Mouse (Mus musculus) kidney, embryonic 15.5 days (tissue): ENCODE data around the gene Pold3. TPM values are rescaled to one million over a fixed set of nuclear protein-coding genes. Genes with fewer than 3 reads are reported as not detected.

Experiments
- ATAC-seq: fragments of 200-750 bp; cut with Nextera tagmentation; replicated peaks from 2 replicates; pipeline ENCODE4 v1.8.0; 2017; ENCODE audit warnings: moderate TSS enrichment; ENCODE audit not compliant: low FRiP score
- H3K27ac ChIP-seq: fragments of 300-500 bp; sonication (generic); 2 replicates; pipeline ENCODE4 v1.5.1; 2015; ENCODE audit warnings: mild to moderate bottlenecking, inconsistent platforms
- H3K27me3 ChIP-seq: fragments of 300-500 bp; sonication (generic); 2 replicates; pipeline ENCODE4 v1.6.1; 2015; ENCODE audit warnings: inconsistent platforms
- H3K36me3 ChIP-seq: fragments of 300-500 bp; sonication (generic); 2 replicates; pipeline ENCODE4 v1.6.1; 2015; ENCODE audit warnings: inconsistent platforms
- H3K4me1 ChIP-seq: fragments of 300-500 bp; sonication (generic); 2 replicates; pipeline ENCODE4 v1.6.1; 2015; ENCODE audit warnings: inconsistent platforms
- H3K4me2 ChIP-seq: fragments of 300-500 bp; sonication (generic); 2 replicates; pipeline ENCODE4 v1.6.1; 2015; ENCODE audit warnings: moderate library complexity, mild to moderate bottlenecking, inconsistent platforms
- H3K4me3 ChIP-seq: fragments of 300-500 bp; sonication (generic); replicated peaks from 2 replicates; pipeline ENCODE4 v1.5.1; 2015; ENCODE audit warnings: mild to moderate bottlenecking, inconsistent platforms
- H3K9ac ChIP-seq: fragments of 300-500 bp; sonication (generic); 2 replicates; pipeline ENCODE4 v1.6.1; 2015; ENCODE audit warnings: mild to moderate bottlenecking, inconsistent platforms
- H3K9me3 ChIP-seq: fragments of 300-500 bp; sonication (generic); replicated peaks from 2 replicates; pipeline ENCODE4 v1.6.1; 2016; ENCODE audit warnings: inconsistent platforms
- WGBS: fragments of 180-500 bp; shearing (Covaris S2); methylation state at CpG from one replicate; pipeline ENCODE4 v1.1.7; 2015; ENCODE audit warnings: mixed read lengths; 5-methylcytosine and 5-hydroxymethylcytosine counted together
- polyA plus RNA-seq: library from polyadenylated mRNA; unstranded; fragments of >200 nt; fragmentation: Nextera tagmentation; extraction: Ambion mirVana; gene quantifications from 2 replicates; pipeline ENCODE4 v1.2.1, GENCODE M21; 2015

The Pold3 gene
- 64.3 and 66.3 TPM in 2 replicates for polyA plus RNA-seq

DNA sequence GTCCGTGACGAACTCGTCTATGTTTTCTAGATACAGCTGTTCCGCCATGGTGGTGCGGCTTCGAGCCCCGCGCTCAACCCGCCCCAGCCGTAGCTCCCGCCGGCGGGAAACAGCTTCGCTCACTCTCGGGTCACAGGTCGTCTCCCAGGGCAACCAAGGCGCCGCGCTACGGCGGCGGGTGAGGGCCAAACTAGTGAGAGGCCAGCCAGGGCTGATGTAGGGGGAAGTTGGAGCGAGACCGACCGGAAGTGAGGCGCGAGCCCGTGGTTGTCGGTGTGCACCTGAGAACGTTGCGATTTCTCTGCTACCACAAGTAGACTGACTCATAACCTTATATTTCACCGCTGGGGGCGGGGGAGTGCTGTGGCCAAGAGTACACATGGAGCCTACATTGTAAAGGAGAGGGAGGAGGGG is at the start of gene Pold3:
Gene Pold3, minus strand, starts transcription at position 190 of the 414 bp plus-strand sequence.
- Histone ChIP-seq H3K27ac (peak within 1 kb of the TSS; percentile 95), H3K36me3 (peaks cover 32% of the 10 kb centered on the region), H3K27me3 (no peaks in the 10 kb centered on the region), H3K9ac (peak within 1 kb of the TSS; percentile 94), H3K4me2 (peak within 1 kb of the TSS; percentile 75), H3K4me1 (peaks cover 19% of the 10 kb centered on the region), H3K9me3 (0 out of 2 replicates have a peak, but pooled peaks cover 4% of the 10 kb centered on the region), H3K4me3 (peak within 1 kb of the TSS; percentile 99)
- ATAC-seq, result peak; percentile 95
- WGBS, result under 1% methylated on average over 33 of the region's 33 CpGs

- no peaks in the 10 kb centered on the region for H3K36me3 ChIP-seq
- WGBS, result 63% methylated on average over 4 of the region's 4 CpGs
- no peak overlapping the region for H3K4me3 ChIP-seq
- no peak overlapping the region for H3K27ac ChIP-seq
- no peak overlapping the region for H3K9ac ChIP-seq
- H3K9me3 ChIP-seq, result no peaks in the 10 kb centered on the region
- no peak for ATAC-seq
- no peaks in the 10 kb centered on the region for H3K4me1 ChIP-seq
- H3K27me3 ChIP-seq, result no peaks in the 10 kb centered on the region
- H3K4me2 ChIP-seq, result no peak overlapping the region
These were observed 49.4 kb upstream of the Pold3 start for GRCm38 (mm10) chr7:100170756-100171155.

GRCm38 (mm10) chr7:100168654-100169053 is 47.3 kb upstream of the Pold3 start:
- Histone ChIP-seq H3K4me1 (no peaks in the 10 kb centered on the region), H3K4me3 (no peak overlapping the region), H3K9ac (no peak overlapping the region), H3K9me3 (no peaks in the 10 kb centered on the region), H3K36me3 (no peaks in the 10 kb centered on the region), H3K27me3 (no peaks in the 10 kb centered on the region), H3K4me2 (no peak overlapping the region), H3K27ac (0 out of 2 replicates have a peak overlapping the region, but pooled peaks have one; percentile 10)
- no peak for ATAC-seq
- WGBS, result 66% methylated on average over 11 of the region's 11 CpGs

GRCm38 (mm10) chr7:100163506-100163905 is 42.1 kb upstream of the Pold3 start:
- no peak overlapping the region for H3K27ac ChIP-seq
- H3K9me3 ChIP-seq, result no peaks in the 10 kb centered on the region
- ATAC-seq, result no peak

DNA sequence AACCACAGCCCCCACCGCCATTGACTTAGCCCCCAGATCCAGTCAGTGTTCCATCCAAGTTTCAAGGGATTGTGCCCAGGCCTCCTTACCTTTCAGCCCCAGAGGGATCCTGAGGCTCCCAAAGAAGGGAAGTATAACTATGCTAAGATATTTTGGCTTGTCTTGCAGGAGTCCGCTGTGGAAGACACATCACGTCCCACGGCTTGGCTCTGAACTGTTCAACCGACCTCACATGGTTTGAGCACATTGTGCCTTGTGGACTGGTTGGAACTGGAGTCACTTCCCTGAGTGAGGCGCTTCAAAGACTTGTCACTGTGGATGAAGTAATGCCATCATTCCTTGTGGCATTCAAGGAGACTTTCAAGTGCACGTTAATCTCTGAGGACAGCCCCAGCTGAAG is 38.6 kb upstream of the Pold3 start:
- whole genome bisulfite sequencing, result 64% methylated on average over 7 of the region's 7 CpGs
- Histone ChIP-seq H3K9ac (peak overlapping the region; percentile 89), H3K27me3 (no peaks in the 10 kb centered on the region), H3K27ac (peak overlapping the region; percentile 98), H3K4me3 (peak overlapping the region; percentile 73), H3K4me2 (peak overlapping the region; percentile 88), H3K36me3 (no peaks in the 10 kb centered on the region), H3K9me3 (no peaks in the 10 kb centered on the region), H3K4me1 (peaks cover 16% of the 10 kb centered on the region)
- ATAC-seq, result no peak

More at GRCm38 (mm10) chr7:100163506-100163905, 42.1 kb upstream of the Pold3 start:
- H3K4me2 ChIP-seq, result no peak overlapping the region
- 62% methylated on average over 4 of the region's 4 CpGs for WGBS
- peaks cover 16% of the 10 kb centered on the region for H3K4me1 ChIP-seq
- no peak overlapping the region for H3K9ac ChIP-seq
- H3K36me3 ChIP-seq, result no peaks in the 10 kb centered on the region
- H3K27me3 ChIP-seq, result no peaks in the 10 kb centered on the region
- H3K4me3 ChIP-seq, result no peak overlapping the region

DNA sequence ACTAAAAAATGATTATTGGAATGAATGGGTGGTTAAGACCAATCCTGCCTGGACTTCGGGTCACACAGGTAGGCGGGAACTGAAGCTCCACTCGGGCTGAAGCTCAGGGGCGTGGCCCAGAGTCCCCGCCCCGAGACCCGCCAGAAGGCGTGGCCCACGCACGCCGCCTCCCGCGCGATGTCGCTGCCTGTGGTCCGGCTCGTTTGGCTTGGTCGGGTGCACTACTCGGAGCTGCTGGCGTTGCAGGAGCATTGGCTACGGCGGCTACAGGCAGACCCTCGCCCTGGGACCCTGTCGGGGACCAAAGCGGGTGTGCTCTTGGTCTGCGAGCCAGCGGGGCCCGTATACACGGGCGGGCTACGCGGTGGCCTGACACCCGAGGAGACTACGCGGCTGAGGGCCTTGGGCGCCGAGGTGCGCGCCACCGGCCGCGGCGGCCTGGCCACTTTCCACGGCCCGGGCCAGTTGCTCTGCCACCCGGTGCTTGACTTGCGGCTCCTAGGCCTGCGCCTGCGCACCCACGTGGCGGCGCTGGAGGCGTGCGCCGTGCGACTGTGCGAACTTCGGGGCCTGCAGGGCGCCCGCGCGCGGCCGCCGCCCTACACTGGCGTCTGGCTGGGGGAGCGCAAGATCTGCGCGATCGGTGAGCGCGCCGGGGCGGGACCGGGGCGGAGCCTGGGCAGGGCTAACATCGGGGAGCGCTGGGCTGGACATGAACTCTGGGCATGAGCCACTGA is 37.9 kb upstream of the Pold3 start, which contains the start of gene Lipt2:
Gene Lipt2, plus strand, starts transcription at position 173 of the 737 bp plus-strand sequence.
- Histone ChIP-seq H3K27me3 (no peaks in the 10 kb centered on the region), H3K27ac (peak within 1 kb of the TSS; percentile 98), H3K9ac (peak within 1 kb of the TSS; percentile 89), H3K9me3 (no peaks in the 10 kb centered on the region), H3K4me3 (peak within 1 kb of the TSS; percentile 73), H3K4me2 (peak within 1 kb of the TSS; percentile 88), H3K4me1 (peaks cover 16% of the 10 kb centered on the region), H3K36me3 (no peaks in the 10 kb centered on the region)
- WGBS, result under 1% methylated on average over 78 of the region's 78 CpGs
- peak; percentile 98 for ATAC-seq

- 77% methylated on average over 4 of the region's 4 CpGs for WGBS
- no peak overlapping the region for H3K4me3 ChIP-seq
These were observed 36.3 kb upstream of the Pold3 start for GRCm38 (mm10) chr7:100157669-100158068.

DNA sequence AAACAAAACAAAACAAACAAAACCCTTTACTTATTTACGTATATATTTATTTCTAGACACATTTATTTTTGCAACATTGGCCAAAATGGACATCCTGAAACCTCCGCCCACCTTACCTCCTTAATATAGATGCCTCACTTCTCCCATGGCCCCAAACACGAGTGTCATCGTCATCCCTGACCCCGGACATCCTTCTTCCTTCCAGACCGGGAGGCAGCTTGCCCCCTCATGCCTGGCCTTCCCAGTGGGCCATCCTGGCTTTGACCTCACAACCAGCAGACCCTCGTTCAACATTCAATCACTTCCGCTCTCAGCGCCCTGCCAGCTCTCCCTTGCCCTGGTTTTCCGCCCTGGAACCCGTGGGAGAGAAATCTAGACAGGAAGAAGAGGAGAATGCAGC is 29.3 kb upstream of the Pold3 start:
- Histone ChIP-seq H3K36me3 (no peaks in the 10 kb centered on the region), H3K9ac (no peak overlapping the region), H3K27ac (no peak overlapping the region), H3K9me3 (no peaks in the 10 kb centered on the region), H3K4me1 (peaks cover 27% of the 10 kb centered on the region), H3K4me3 (no peak overlapping the region), H3K27me3 (no peaks in the 10 kb centered on the region), H3K4me2 (0 out of 2 replicates have a peak overlapping the region, but pooled peaks have one; percentile 8)
- no peak for ATAC-seq
- 71% methylated on average over 11 of the region's 11 CpGs for WGBS

More at GRCm38 (mm10) chr7:100157669-100158068, 36.3 kb upstream of the Pold3 start:
- no peaks in the 10 kb centered on the region for H3K9me3 ChIP-seq
- no peak overlapping the region for H3K4me2 ChIP-seq
- ATAC-seq, result no peak
- H3K36me3 ChIP-seq, result no peaks in the 10 kb centered on the region
- H3K9ac ChIP-seq, result no peak overlapping the region
- no peak overlapping the region for H3K27ac ChIP-seq
- no peaks in the 10 kb centered on the region for H3K27me3 ChIP-seq
- H3K4me1 ChIP-seq, result peaks cover 16% of the 10 kb centered on the region

DNA sequence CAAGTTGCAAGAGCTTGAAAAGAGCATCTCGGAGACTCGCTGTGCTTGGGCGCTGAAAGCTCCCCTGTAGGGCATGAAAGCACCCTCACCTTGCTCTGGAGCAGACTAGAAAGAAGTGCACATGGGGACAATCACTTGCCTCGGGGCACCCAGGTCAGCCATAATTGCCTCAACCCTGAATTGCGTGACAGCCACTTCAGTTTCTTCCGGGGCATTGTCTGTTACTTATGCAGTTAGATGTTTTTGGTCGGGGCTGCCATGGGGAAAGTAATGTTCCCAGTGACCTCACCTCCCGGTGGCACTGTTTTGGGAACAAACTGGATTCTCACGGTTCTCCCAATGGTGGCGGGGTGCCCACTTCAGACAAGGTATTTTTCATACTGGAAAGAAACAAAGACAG is 28.7 kb upstream of the Pold3 start:
- ATAC-seq, result no peak
- Histone ChIP-seq H3K4me3 (no peak overlapping the region), H3K9me3 (no peaks in the 10 kb centered on the region), H3K4me1 (peaks cover 27% of the 10 kb centered on the region), H3K4me2 (peak overlapping the region; percentile 8; the same call in 1 of the 2 replicates), H3K36me3 (no peaks in the 10 kb centered on the region), H3K27ac (no peak overlapping the region), H3K27me3 (no peaks in the 10 kb centered on the region), H3K9ac (no peak overlapping the region)
- 56% methylated on average over 10 of the region's 10 CpGs for WGBS

DNA sequence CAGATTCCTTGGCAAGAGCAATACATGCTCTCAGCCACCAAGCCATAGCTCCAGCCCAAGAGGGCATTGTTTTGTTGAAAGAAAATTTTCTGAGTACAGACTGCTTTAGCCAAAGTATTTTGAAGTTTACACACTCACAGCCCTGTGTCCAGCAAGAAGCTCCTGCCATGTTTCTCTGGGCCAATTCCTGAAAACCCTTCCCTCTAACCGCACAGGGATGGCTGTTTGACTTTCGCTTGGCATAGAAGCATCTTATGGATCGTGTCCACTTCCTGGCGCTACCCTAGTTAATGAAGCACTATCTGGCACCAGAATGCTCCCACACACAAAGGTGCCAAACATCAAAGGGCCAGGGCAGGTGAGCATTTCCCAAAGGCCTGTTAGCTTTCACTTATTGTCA is 27.2 kb upstream of the Pold3 start:
- Histone ChIP-seq H3K4me3 (no peak overlapping the region), H3K36me3 (no peaks in the 10 kb centered on the region), H3K27ac (no peak overlapping the region; the same call in 1 of the 2 replicates), H3K4me1 (peaks cover 27% of the 10 kb centered on the region), H3K4me2 (no peak overlapping the region), H3K27me3 (no peaks in the 10 kb centered on the region), H3K9ac (no peak overlapping the region), H3K9me3 (no peaks in the 10 kb centered on the region)
- WGBS, result 78% methylated on average over 4 of the region's 4 CpGs
- no peak for ATAC-seq

- Histone ChIP-seq H3K9ac (no peak overlapping the region), H3K36me3 (no peaks in the 10 kb centered on the region), H3K27me3 (no peaks in the 10 kb centered on the region; the same call in 1 of the 2 replicates), H3K4me3 (no peak overlapping the region), H3K4me2 (no peak overlapping the region), H3K4me1 (no peaks in the 10 kb centered on the region), H3K9me3 (no peaks in the 10 kb centered on the region), H3K27ac (no peak overlapping the region)
- WGBS, result 80% methylated on average over 1 of the region's 1 CpGs
- no peak for ATAC-seq
These were observed 19.2 kb upstream of the Pold3 start for GRCm38 (mm10) chr7:100140591-100140990.

DNA sequence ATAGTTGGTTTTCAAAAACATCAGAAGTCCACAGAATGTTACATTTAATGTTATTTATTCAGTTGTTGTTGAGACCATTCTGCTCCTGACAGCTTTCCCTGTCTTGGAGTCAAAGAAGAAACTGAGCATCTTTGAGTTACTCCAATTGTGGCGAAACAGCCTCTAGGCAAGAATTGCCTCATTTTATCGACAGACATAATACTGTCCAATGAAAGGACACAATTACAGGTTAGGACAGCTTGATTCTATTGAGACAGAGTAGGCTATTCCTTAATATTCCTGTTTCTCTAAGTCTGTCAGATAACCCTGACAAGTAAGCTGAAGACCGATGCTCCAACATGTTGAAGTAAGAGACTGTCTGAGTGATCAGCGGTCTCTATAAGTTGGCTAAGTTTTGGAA is 16.7 kb upstream of the Pold3 start:
- Histone ChIP-seq H3K9me3 (no peaks in the 10 kb centered on the region), H3K9ac (no peak overlapping the region), H3K36me3 (no peaks in the 10 kb centered on the region), H3K4me3 (no peak overlapping the region), H3K4me1 (no peaks in the 10 kb centered on the region), H3K4me2 (no peak overlapping the region), H3K27me3 (no peaks in the 10 kb centered on the region; the same call in 1 of the 2 replicates), H3K27ac (no peak overlapping the region)
- no peak for ATAC-seq
- 93% methylated on average over 4 of the region's 4 CpGs for WGBS
